Mouse (Mus musculus) spleen, adult 2 months (tissue): ENCODE data around the gene Scp2.

ENCODE experiments used
- CTCF ChIP-seq: fragments of 200-500 bp; IDR thresholded peaks from 2 replicates; pipeline ENCODE4 v1.5.1; 2011; ENCODE audit warnings: mild to moderate bottlenecking, inconsistent platforms; ENCODE audit not compliant: insufficient read depth, insufficient read length, insufficient replicate concordance; ENCODE audit errors: extremely low read depth
- POLR2A ChIP-seq: fragments of 200-500 bp; IDR thresholded peaks from 2 replicates; pipeline ENCODE4 v1.6.1; 2011; ENCODE audit warnings: low read depth, low read length, inconsistent platforms

DNA sequence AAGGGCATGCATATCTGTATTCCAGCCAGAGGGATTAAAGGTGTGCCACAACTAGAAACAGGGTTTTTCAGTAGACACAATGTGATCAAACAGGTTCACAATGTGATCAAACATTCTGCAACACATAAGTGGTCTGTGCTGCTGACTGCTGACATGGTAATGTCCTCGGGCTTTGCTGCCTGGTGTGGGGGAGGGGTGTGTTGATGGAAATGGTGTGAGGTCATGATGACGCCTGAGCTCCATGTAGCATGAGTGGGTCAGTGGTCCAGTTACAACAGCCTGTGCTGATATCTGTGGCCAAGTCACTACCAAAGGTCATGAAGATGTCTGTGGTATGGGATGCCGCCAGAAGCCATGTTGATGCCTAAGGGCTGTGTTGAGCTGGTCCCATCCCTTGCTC, 14.3 kb downstream of the Scp2 start:
- TF ChIP-seq CTCF (no peak), POLR2A (no peak)
